Mouse (Mus musculus) small intestine, adult 2 months (tissue): ENCODE measurements at regions not wholly inside any gene's neighbourhood (a gene's known extent, or its start where the extent isn't known, plus 50 kb on each side); places are given as distances from the start of the nearest gene placed in this dataset.

Experiments used
- CTCF ChIP-seq: fragments of 200-500 bp; IDR thresholded peaks from 2 replicates; pipeline ENCODE4 v1.5.1; 2012; ENCODE audit warnings: low read depth, mild to moderate bottlenecking, control low read depth, inconsistent platforms, low read length, moderate library complexity, mixed read lengths; ENCODE audit not compliant: insufficient replicate concordance, insufficient read length; ENCODE audit errors: extremely low read depth
- POLR2A ChIP-seq: fragments of 200-500 bp; IDR thresholded peaks from 2 replicates; pipeline ENCODE4 v1.6.1; 2012; ENCODE audit warnings: low read depth, mild to moderate bottlenecking, control low read depth, inconsistent platforms, low read length, moderate library complexity

DNA sequence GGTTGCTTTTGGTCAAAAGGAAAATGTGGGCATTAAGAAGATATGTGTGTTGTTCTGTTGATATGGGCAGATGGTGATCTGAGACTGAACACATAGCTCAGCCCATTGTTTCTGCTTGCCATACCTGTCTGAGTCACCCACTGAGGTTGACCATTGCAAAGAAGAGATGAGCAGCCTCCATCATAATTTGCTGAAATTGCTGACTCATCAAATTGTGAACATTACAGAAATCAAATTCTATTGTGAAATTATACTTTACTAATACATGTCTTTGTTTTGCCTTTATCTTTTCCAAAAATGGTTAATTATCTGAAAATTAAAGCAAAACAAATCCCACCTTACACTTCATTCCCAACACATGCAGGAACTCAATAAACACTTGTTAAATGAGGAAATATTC is 865.8 kb downstream of the Bcl11a start:
- TF ChIP-seq CTCF: no peak
- no peak for TF ChIP-seq POLR2A
